In the genomic region with DNA sequence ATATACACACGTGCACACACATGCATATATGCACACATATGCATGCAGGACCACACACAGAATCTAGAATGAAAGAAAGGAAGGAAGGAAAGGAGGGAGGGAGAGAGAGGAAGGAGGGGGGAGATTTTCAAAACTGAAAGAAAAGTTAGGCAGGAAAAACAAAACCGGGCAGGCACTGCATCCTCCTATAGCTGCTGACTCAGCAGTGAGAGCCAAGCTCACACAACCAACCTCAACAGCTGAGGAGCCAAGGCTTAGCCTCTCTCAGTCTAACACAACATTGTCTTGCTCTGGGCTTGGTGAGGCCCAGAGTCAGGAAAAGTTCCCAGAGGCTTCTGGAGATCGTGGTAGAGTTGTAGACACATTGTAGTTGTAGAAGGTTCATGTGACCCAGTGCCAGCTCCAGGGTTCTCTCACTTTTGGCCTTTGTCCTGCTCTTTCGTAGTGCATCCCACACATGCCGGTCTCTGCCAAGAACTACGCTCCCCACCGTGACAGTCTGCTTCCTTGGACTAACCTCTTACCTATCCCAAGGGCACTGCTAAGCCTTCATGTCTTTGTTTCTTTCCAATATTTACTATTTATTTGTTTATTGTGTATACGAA, we compare ENCODE assay signal across 13 mouse cellular contexts. TPM values are rescaled to one million over a fixed set of nuclear protein-coding genes. Genes with fewer than 3 reads are reported as not detected.
DNase-seq lines count a peak whose midpoint lies in the region; ATAC-seq and TF ChIP-seq lines count a peak whose summit lies in the region.
"Had no signal": no experiment of that assay in that cellular context is flagged by ENCODE, and none has a peak within 500 bp of the region (broad histone marks: within the 10 kb centered on the region; RNA-seq: fewer than 3 reads in every experiment).

No protein-coding gene starts in this region.

- dilution Hi-C loops in CH12.LX (cut with MboI; ENCODE audit: extremely low pct_ligation_motif_present, extremely low pct_unique_long_range_greater_than_20kb, low sequenced_read_pairs), result no loop called here

- no peak overlapping the region for H3K4me3 ChIP-seq in CH12.LX (replicated peaks in 1 of 3; ENCODE audit: low read depth in 2 of 3, low read length in 2 of 3, poor library complexity in 1 of 3)
- no peak overlapping the region for H3K4me3 ChIP-seq in forebrain, embryonic 12.5 days (replicated peaks)
- no peak overlapping the region for H3K4me3 ChIP-seq in hindbrain, postnatal 0 days (ENCODE audit: low read length)
- H3K4me3 ChIP-seq: heart, embryonic 10.5 days had no signal

- 80% methylated on average over 8 of the region's 8 CpGs for WGBS in forebrain, embryonic 12.5 days
- 58% methylated on average over 8 of the region's 8 CpGs for WGBS in hindbrain, postnatal 0 days

- ATAC-seq in cerebellum, adult (ENCODE audit: insufficient number of reproducible peaks, low FRiP score, low TSS enrichment), result no peak; the same call in 1 of the 2 replicates
- ATAC-seq in forebrain, embryonic 12.5 days (ENCODE audit: low FRiP score), result no peak
- no peak for ATAC-seq in hindbrain, postnatal 0 days

- TF ChIP-seq RAD21 in CH12.LX (IDR thresholded peaks at IDR 0.05; ENCODE audit: low read depth, low read length), result no peak

- intact Hi-C loops in gastrocnemius, postnatal 14 days (cut with DNase I; ENCODE audit: low total_unique reads), result no loop called here

- H3K4me1 ChIP-seq in CH12.LX (ENCODE audit: control insufficient read depth in 1 of 2, insufficient read depth in 2 of 2), result no peaks in the 10 kb centered on the region
- H3K4me1 ChIP-seq in forebrain, embryonic 12.5 days, result peaks cover 40% of the 10 kb centered on the region
- peaks cover 7% of the 10 kb centered on the region; the same call in 1 of the 2 replicates for H3K4me1 ChIP-seq in hindbrain, postnatal 0 days (ENCODE audit: insufficient read depth, low read length)

- H3K9me3 ChIP-seq in CH12.LX (replicated peaks; ENCODE audit: low read length), result no peaks in the 10 kb centered on the region
- no peaks in the 10 kb centered on the region for H3K9me3 ChIP-seq in forebrain, embryonic 12.5 days
- H3K9me3 ChIP-seq in hindbrain, postnatal 0 days (ENCODE audit: low read length), result no peaks in the 10 kb centered on the region
- H3K9me3 ChIP-seq: heart, embryonic 10.5 days had no signal

- in situ Hi-C loops in CH12.LX (cut with MboI; ENCODE audit: low pct_ligation_motif_present, low pct_unique_long_range_greater_than_20kb, low sequenced_read_pairs), result no loop called here

- H3K27ac ChIP-seq in CH12.LX (ENCODE audit: insufficient read depth, low read depth), result no peak overlapping the region
- peak overlapping the region; percentile 94 for H3K27ac ChIP-seq in forebrain, embryonic 12.5 days
- peak overlapping the region; percentile 76; the same call in 1 of the 2 replicates for H3K27ac ChIP-seq in hindbrain, postnatal 0 days
- H3K27ac ChIP-seq: liver, embryonic 14.5 days had no signal

- H3K36me3 ChIP-seq in CH12.LX (replicated peaks in 1 of 2; ENCODE audit: control insufficient read depth in 1 of 2, insufficient read depth in 1 of 2, low read length in 1 of 2), result no peaks in the 10 kb centered on the region
- H3K36me3 ChIP-seq in forebrain, embryonic 12.5 days (replicated peaks), result no peaks in the 10 kb centered on the region
- H3K36me3 ChIP-seq in hindbrain, postnatal 0 days (ENCODE audit: insufficient read depth, low read length), result no peaks in the 10 kb centered on the region
- H3K36me3 ChIP-seq: heart, embryonic 10.5 days had no signal

- peaks cover 75% of the 10 kb centered on the region for H3K27me3 ChIP-seq in CH12.LX (replicated peaks)
- H3K27me3 ChIP-seq in forebrain, embryonic 12.5 days, result no peaks in the 10 kb centered on the region
- no peaks in the 10 kb centered on the region for H3K27me3 ChIP-seq in hindbrain, postnatal 0 days (ENCODE audit: insufficient read depth, low read length)

- peak; percentile 74 to 76 for DNase-seq in cerebellum, postnatal 14 days
- no peak for DNase-seq in CH12.LX (ENCODE audit: extremely low read depth)
- no peak for DNase-seq in hindbrain, postnatal 0 days (ENCODE audit: low spot score)
- DNase-seq in adrenal gland, adult 18-20 months (ENCODE audit: low spot score in 2 of 2), result no peak
- DNase-seq in gastrocnemius, postnatal 14 days, result no peak
- no peak for DNase-seq in frontal cortex, postnatal 36 days (ENCODE audit: low spot score in 2 of 2)
- DNase-seq: thymus, postnatal 25 days had no signal

- H3K9ac ChIP-seq in CH12.LX (ENCODE audit: insufficient read depth, low read depth), result no peak overlapping the region
- H3K9ac ChIP-seq in forebrain, embryonic 12.5 days, result peak overlapping the region; percentile 40; the same call in 1 of the 2 replicates
- no peak overlapping the region for H3K9ac ChIP-seq in hindbrain, postnatal 0 days (replicated peaks; ENCODE audit: low read length)
- H3K9ac ChIP-seq: liver, embryonic 14.5 days had no signal

- no peaks in the 10 kb centered on the region for H3K79me2 ChIP-seq in CH12.LX (replicated peaks; ENCODE audit: control insufficient read depth, extremely low read depth, insufficient read depth, poor library complexity, severe bottlenecking)

- no peak for TF ChIP-seq CTCF in CH12.LX (conservative IDR thresholded peaks at IDR 0.05 in 1 of 2, IDR thresholded peaks at IDR 0.05 in 1 of 2; ENCODE audit: low read depth in 2 of 2, low read length in 2 of 2)
- no peak for TF ChIP-seq CTCF in hindbrain, postnatal 0 days (IDR thresholded peaks at IDR 0.05; ENCODE audit: low read depth)

- no peak for TF ChIP-seq POLR2A in CH12.LX (IDR thresholded peaks at IDR 0.05; ENCODE audit: low read depth, low read length)

- TF ChIP-seq EP300 in CH12.LX (IDR thresholded peaks at IDR 0.05; ENCODE audit: low read length), result no peak

- H3K4me2 ChIP-seq in CH12.LX (ENCODE audit: insufficient read depth, low read depth, poor library complexity, severe bottlenecking), result peak overlapping the region; percentile 12; the same call in 1 of the 2 replicates
- no peak overlapping the region for H3K4me2 ChIP-seq in forebrain, embryonic 12.5 days
- H3K4me2 ChIP-seq in hindbrain, postnatal 0 days (ENCODE audit: low read depth, low read length), result no peak overlapping the region

TF ChIP-seq in CH12.LX, 34 proteins besides CTCF, POLR2A, EP300 and RAD21:
- TF ChIP-seq ETS1 (conservative IDR thresholded peaks at IDR 0.05; ENCODE audit: low read depth, low read length), result no peak
- no peak for TF ChIP-seq ZMIZ1 (IDR thresholded peaks at IDR 0.05; ENCODE audit: low read depth, low read length)
- TF ChIP-seq POLR2AphosphoS2 (IDR thresholded peaks at IDR 0.05; ENCODE audit: low read depth, low read length), result no peak
- TF ChIP-seq MXI1 (IDR thresholded peaks at IDR 0.05; ENCODE audit: low read depth, low read length), result no peak
- no peak for TF ChIP-seq NRF1 (IDR thresholded peaks at IDR 0.05; ENCODE audit: low read depth, low read length)
- TF ChIP-seq MAFK (IDR thresholded peaks at IDR 0.05; ENCODE audit: insufficient replicate concordance, low read length), result peak; percentile 93
- TF ChIP-seq JUND (conservative IDR thresholded peaks at IDR 0.05; ENCODE audit: low read depth, low read length), result no peak

RNA-seq across cellular contexts. Expression of a gene that starts 29.3 kb away (rescaled TPM):
- 96.3 and 112 TPM in 2 replicates for total RNA-seq in CH12.LX (2012; rRNA removed)
- total RNA-seq in CH12.LX (2014; rRNA removed), result 59.5 and 61.6 TPM in 2 replicates
- 70.3 and 80.0 TPM in 2 replicates for polyA plus RNA-seq in CH12.LX (2012; ENCODE audit: insufficient read length, low read depth)
- 102 and 106 TPM in 2 replicates for polyA plus RNA-seq in forebrain, embryonic 12.5 days (2016; fragmentation: Nextera tagmentation; extraction: Ambion mirVana)
- total RNA-seq in hindbrain, postnatal 0 days (2014; rRNA removed), result 44.9 and 56.5 TPM in 2 replicates
- 77.1 and 87.8 TPM in 2 replicates for polyA plus RNA-seq in hindbrain, postnatal 0 days (2015; fragmentation: Nextera tagmentation; extraction: Ambion mirVana)
- total RNA-seq in adrenal gland, adult 18-20 months (2021), result 10 to 100 TPM; 44.6 to 45.4 TPM
- total RNA-seq in gastrocnemius, postnatal 14 days (2021), result 10 to 100 TPM; 26.5 to 30.0 TPM

RNA-seq across cellular contexts. Expression of a gene that starts 37.4 kb away (rescaled TPM):
- total RNA-seq in CH12.LX (2012; rRNA removed), result 1.3 and 4.1 TPM in 2 replicates
- total RNA-seq in CH12.LX (2014; rRNA removed), result 0.28 and 0.35 TPM in 2 replicates
- polyA plus RNA-seq in CH12.LX (2012; ENCODE audit: insufficient read length, low read depth), result 0.87 and 0.99 TPM in 2 replicates
- 22.9 and 27.8 TPM in 2 replicates for polyA plus RNA-seq in forebrain, embryonic 12.5 days (2016; fragmentation: Nextera tagmentation; extraction: Ambion mirVana)
- 6.3 and 12.6 TPM in 2 replicates for total RNA-seq in hindbrain, postnatal 0 days (2014; rRNA removed)
- 26.4 and 28.1 TPM in 2 replicates for polyA plus RNA-seq in hindbrain, postnatal 0 days (2015; fragmentation: Nextera tagmentation; extraction: Ambion mirVana)
- total RNA-seq in adrenal gland, adult 18-20 months (2021), result 10 to 100 TPM; 56.5 to 60.6 TPM
- 10 to 100 TPM; 28.3 to 36.3 TPM for total RNA-seq in gastrocnemius, postnatal 14 days (2021)

RNA-seq across cellular contexts. Expression of a gene that starts 40.9 kb away (rescaled TPM):
- total RNA-seq in CH12.LX (2012; rRNA removed), result 0.08 TPM in 2 replicates
- not detected in 2 replicates for total RNA-seq in CH12.LX (2014; rRNA removed)
- 0.19 and 0.31 TPM in 2 replicates for polyA plus RNA-seq in CH12.LX (2012; ENCODE audit: insufficient read length, low read depth)
- polyA plus RNA-seq in forebrain, embryonic 12.5 days (2016; fragmentation: Nextera tagmentation; extraction: Ambion mirVana), result 0.58 and 0.60 TPM in 2 replicates
- 0.10 and 0.75 TPM in 2 replicates for total RNA-seq in hindbrain, postnatal 0 days (2014; rRNA removed)
- polyA plus RNA-seq in hindbrain, postnatal 0 days (2015; fragmentation: Nextera tagmentation; extraction: Ambion mirVana), result 0.19 and 0.71 TPM in 2 replicates
- under 1 TPM; 0.23 to 0.90 TPM for total RNA-seq in adrenal gland, adult 18-20 months (2021)
- not detected for total RNA-seq in gastrocnemius, postnatal 14 days (2021)
- total RNA-seq: left cerebral cortex, adult 8-10 months; megakaryocyte-erythroid progenitor cell, adult 5-6 weeks had no signal

RNA-seq across cellular contexts. Expression of a gene that starts 56.7 kb away (rescaled TPM):
- total RNA-seq in CH12.LX (2012; rRNA removed), result 38.5 and 42.9 TPM in 2 replicates
- 54.3 and 56.2 TPM in 2 replicates for total RNA-seq in CH12.LX (2014; rRNA removed)
- polyA plus RNA-seq in CH12.LX (2012; ENCODE audit: insufficient read length, low read depth), result 32.5 and 36.3 TPM in 2 replicates
- polyA plus RNA-seq in forebrain, embryonic 12.5 days (2016; fragmentation: Nextera tagmentation; extraction: Ambion mirVana), result 17.2 and 17.4 TPM in 2 replicates
- total RNA-seq in hindbrain, postnatal 0 days (2014; rRNA removed), result 31.5 and 37.2 TPM in 2 replicates
- polyA plus RNA-seq in hindbrain, postnatal 0 days (2015; fragmentation: Nextera tagmentation; extraction: Ambion mirVana), result 37.3 and 38.3 TPM in 2 replicates
- total RNA-seq in adrenal gland, adult 18-20 months (2021), result 10 to 100 TPM; 28.4 to 36.6 TPM
- total RNA-seq in gastrocnemius, postnatal 14 days (2021), result 1 to 10 TPM; 8.5 to 9.5 TPM

RNA-seq across cellular contexts. Expression of a gene that starts 57.3 kb away (rescaled TPM):
- total RNA-seq in CH12.LX (2012; rRNA removed), result 113 and 169 TPM in 2 replicates
- 61.1 and 77.7 TPM in 2 replicates for total RNA-seq in CH12.LX (2014; rRNA removed)
- polyA plus RNA-seq in CH12.LX (2012; ENCODE audit: insufficient read length, low read depth), result 145 and 182 TPM in 2 replicates
- 72.8 and 76.0 TPM in 2 replicates for polyA plus RNA-seq in forebrain, embryonic 12.5 days (2016; fragmentation: Nextera tagmentation; extraction: Ambion mirVana)
- 91.4 and 92.8 TPM in 2 replicates for total RNA-seq in hindbrain, postnatal 0 days (2014; rRNA removed)
- 67.2 and 69.0 TPM in 2 replicates for polyA plus RNA-seq in hindbrain, postnatal 0 days (2015; fragmentation: Nextera tagmentation; extraction: Ambion mirVana)
- total RNA-seq in adrenal gland, adult 18-20 months (2021), result 100 to 1,000 TPM; 458 to 704 TPM
- 100 to 1,000 TPM; 241 to 268 TPM for total RNA-seq in gastrocnemius, postnatal 14 days (2021)

Comparison
In these comparisons a context has a peak if more than half of its experiments do, and no peak if none do; other contexts are left out.
1. DNase-seq: peak in cerebellum, postnatal 14 days (2 of 2); none in CH12.LX (single experiment), hindbrain, postnatal 0 days (single experiment), adrenal gland, adult 18-20 months (0 of 2), gastrocnemius, postnatal 14 days (single experiment) and frontal cortex, postnatal 36 days (0 of 2).